Mouse (Mus musculus): ENCODE measurements around the gene Rhbdl3.

Gene Rhbdl3

GRCm38 (mm10) chr11:80386790-80387189 lies 86.1 kb downstream of the Rhbdl3 start:
- no peak for DNase-seq

- DNase-seq: no peak
Measured at GRCm38 (mm10) chr11:80389885-80390284, 89.2 kb downstream of the Rhbdl3 start.

GRCm38 (mm10) chr11:80391407-80392120 lies 90.9 kb downstream of the Rhbdl3 start:
- no peak for DNase-seq

- no peak for DNase-seq
Measured at GRCm38 (mm10) chr11:80395930-80396329, 95.2 kb downstream of the Rhbdl3 start.

- DNase-seq: no peak
Measured at GRCm38 (mm10) chr11:80396617-80397016, 95.9 kb downstream of the Rhbdl3 start.
